Mouse (Mus musculus) midbrain, embryonic 13.5 days (tissue): ENCODE data around the gene Ahctf1. TPM values are rescaled to one million over a fixed set of nuclear protein-coding genes. Genes with fewer than 3 reads are reported as not detected.

ENCODE experiments used
- polyA plus RNA-seq: library from polyadenylated mRNA; unstranded; fragments of >200 nt; fragmentation: Nextera tagmentation; extraction: Ambion mirVana; gene quantifications from 2 replicates; pipeline ENCODE4 v1.2.1, GENCODE M21; 2015

The Ahctf1 gene
- polyA plus RNA-seq, 1 experiment from 2014 or later, result 21.9 TPM

Other genes starting within 250 kb of the Ahctf1 start
- gene Sccpdh, start 135.5 kb downstream of the Ahctf1 start, polyA plus RNA-seq, result 114 and 126 TPM in 2 replicates
- gene Kif28, start 58.4 kb downstream of the Ahctf1 start, polyA plus RNA-seq, result 0.07 TPM in 1 of 2 replicates, not detected in the other
- gene Gm10518, start 304 bp downstream of the Ahctf1 start, polyA plus RNA-seq, result 0.22 TPM in 1 of 2 replicates, not detected in the other
- 20.8 and 25.5 TPM in 2 replicates for gene Cdc42bpa, start 156.8 kb upstream of the Ahctf1 start, polyA plus RNA-seq